Mouse (Mus musculus) pancreas, adult 10 weeks (tissue): Measurements from ENCODE around the gene Fam124b. TPM values are rescaled to one million over a fixed set of nuclear protein-coding genes. Genes with fewer than 3 reads are reported as not detected.

Experiments used
- polyA plus RNA-seq: library from polyadenylated mRNA; stranded (reverse); fragments of 350-450 nt; fragmentation: Illumina TruSeq; extraction: RNeasy Lipid Tissue Mini Kit (QIAGEN cat#74804); gene quantifications from one replicate; pipeline ENCODE4 v1.2.3, GENCODE M21; 2015; ENCODE audit warnings: low read depth, low replicate concordance; ENCODE audit not compliant: insufficient read depth

Gene Fam124b
- polyA plus RNA-seq = not detected

DNA sequence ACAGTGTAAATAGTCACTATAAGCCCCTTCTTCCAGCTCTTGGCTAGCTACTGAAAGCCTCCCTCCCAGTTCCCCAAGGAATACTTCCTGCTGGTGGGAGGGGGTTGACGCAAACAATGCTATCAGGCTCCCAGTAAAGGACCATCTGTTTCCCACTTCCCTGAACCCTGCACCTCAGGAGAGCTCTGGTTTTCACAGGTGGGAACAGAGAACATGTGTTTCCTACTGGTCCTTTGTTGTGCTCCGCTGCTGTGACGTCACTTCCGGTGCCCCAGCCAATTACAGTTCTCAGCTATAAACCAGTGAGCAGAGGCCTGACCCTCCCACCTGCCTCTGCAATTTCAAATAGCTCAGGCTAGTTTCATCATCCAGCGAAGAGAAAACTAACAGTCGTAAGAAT lies at the start of gene Fam124b:
TSS of gene Fam124b (minus strand) at position 206 of the 400 bp plus-strand sequence.

Other genes with a start within 250 kb of the Fam124b start
- gene Cul3, start 122.0 kb upstream of the Fam124b start, polyA plus RNA-seq = 20.4 TPM
- not detected for gene Gm45261, start 243.0 kb upstream of the Fam124b start, polyA plus RNA-seq